Mouse (Mus musculus): ENCODE results near the gene Dnm3.

DNA sequence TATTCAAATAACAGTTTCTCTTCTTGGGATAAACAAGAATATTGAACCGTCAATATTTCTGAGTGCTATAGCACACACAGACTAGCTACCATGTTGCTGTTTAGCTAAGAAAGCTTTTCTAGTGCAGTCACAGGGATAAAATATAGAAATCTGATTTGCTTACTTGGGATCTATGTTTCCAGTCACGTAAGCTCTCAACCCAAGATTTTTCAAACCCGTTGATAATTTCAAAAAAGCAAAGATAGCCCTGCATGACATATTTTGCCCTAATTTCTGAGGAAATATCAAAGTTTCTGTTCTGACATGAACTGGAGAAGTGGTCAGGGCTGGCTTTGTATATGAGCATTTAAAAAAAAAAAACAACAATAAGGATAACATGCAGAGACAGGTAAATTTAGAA lies 253.8 kb downstream of the Dnm3 start:
- TF ChIP-seq POLR2A (IDR thresholded peaks at IDR 0.05; ENCODE audit: extremely low read depth, insufficient read depth, low read length) (no peak), CTCF (IDR thresholded peaks at IDR 0.05; ENCODE audit: extremely low read depth, insufficient read depth, low read length) (no peak)
